25 mouse cellular contexts compared by ENCODE assay signal in the genomic region with DNA sequence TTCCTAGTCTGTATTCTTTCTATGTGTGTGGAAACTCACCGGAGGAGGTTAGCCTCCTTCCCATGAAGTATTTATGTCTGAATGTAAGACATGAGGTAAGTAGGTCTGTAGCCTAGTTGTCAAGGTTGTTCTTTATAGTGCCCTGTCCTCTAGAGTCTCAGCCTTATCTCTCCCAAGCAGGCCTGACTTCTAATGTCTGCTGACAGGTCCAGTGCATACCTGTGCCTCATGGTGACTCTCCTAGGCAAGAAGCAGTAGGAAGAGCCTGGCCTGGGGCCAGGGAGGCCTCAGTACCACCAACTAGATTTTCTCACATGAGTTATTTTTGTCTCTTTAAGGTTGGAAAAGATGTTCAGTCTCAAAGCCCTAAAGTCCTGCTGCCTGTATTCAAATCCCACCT.
"Had no signal": no experiment of that assay in that cellular context is flagged by ENCODE, and none has a peak within 500 bp of the region (broad histone marks: within the 10 kb centered on the region; RNA-seq: fewer than 3 reads in every experiment).

No protein-coding gene starts in this region.

- H3K36me3 ChIP-seq: heart, embryonic 13.5 days; hindbrain, embryonic 10.5 days; hindbrain, embryonic 12.5 days; intestine, embryonic 15.5 days; limb, embryonic 13.5 days; limb, embryonic 15.5 days; liver, embryonic 15.5 days had no signal

- H3K27ac ChIP-seq: gastrocnemius, adult 2 months; heart, adult 2 months; heart, embryonic 13.5 days; hindbrain, embryonic 10.5 days; hindbrain, embryonic 12.5 days; hindbrain, embryonic 14.5 days; intestine, embryonic 15.5 days; layer of hippocampus, adult 2 months; left cerebral cortex, adult 2 months; limb, embryonic 13.5 days; limb, embryonic 15.5 days; liver, embryonic 15.5 days had no signal

- H3K9ac ChIP-seq: heart, embryonic 13.5 days; hindbrain, embryonic 12.5 days; hindbrain, embryonic 14.5 days; intestine, embryonic 15.5 days; limb, embryonic 13.5 days; limb, embryonic 15.5 days; liver, embryonic 15.5 days had no signal

- ATAC-seq: hindbrain, embryonic 16.5 days; inflammation-experienced regulatory T-cells, adult 6 months; intestine, embryonic 15.5 days; intestine, postnatal 0 days had no signal

- H3K9me3 ChIP-seq: heart, embryonic 13.5 days; hindbrain, embryonic 10.5 days; hindbrain, embryonic 12.5 days; intestine, embryonic 15.5 days; limb, embryonic 13.5 days; limb, embryonic 15.5 days; liver, embryonic 15.5 days had no signal

- H3K27me3 ChIP-seq: heart, embryonic 13.5 days; hindbrain, embryonic 12.5 days; intestine, embryonic 15.5 days; limb, embryonic 15.5 days; liver, embryonic 15.5 days had no signal

- H3K4me2 ChIP-seq: heart, embryonic 13.5 days; hindbrain, embryonic 12.5 days; hindbrain, embryonic 14.5 days; intestine, embryonic 15.5 days; limb, embryonic 13.5 days; limb, embryonic 15.5 days; liver, embryonic 15.5 days had no signal

- H3K4me3 ChIP-seq: gastrocnemius, adult 2 months; heart, adult 2 months; heart, embryonic 13.5 days; hindbrain, embryonic 10.5 days; hindbrain, embryonic 12.5 days; intestine, embryonic 15.5 days; layer of hippocampus, adult 2 months; left cerebral cortex, adult 2 months; limb, embryonic 13.5 days; limb, embryonic 15.5 days; liver, embryonic 15.5 days had no signal

- H3K4me1 ChIP-seq: hindbrain, embryonic 10.5 days; hindbrain, embryonic 12.5 days; intestine, embryonic 15.5 days; liver, embryonic 15.5 days had no signal

- DNase-seq: gastrocnemius, adult 2 months; gastrocnemius, postnatal 10 days; gastrocnemius, postnatal 25 days; heart, adult 2 months; heart, postnatal 14 days; heart, postnatal 4 days; kidney, adult 18-20 months; kidney, adult 8-10 months; kidney, postnatal 10 days; kidney, postnatal 25 days; kidney, postnatal 4 days; lung, adult 18-20 months had no signal
